Mouse (Mus musculus) heart, embryonic 15.5 days (tissue): ENCODE results near the gene Wdr54. TPM values are rescaled to one million over a fixed set of nuclear protein-coding genes. Genes with fewer than 3 reads are reported as not detected.

Experiments
- ATAC-seq: fragments of 200-750 bp; cut with Nextera tagmentation; replicated peaks from 2 replicates; pipeline ENCODE4 v1.8.0; 2017; ENCODE audit warnings: low read depth, moderate TSS enrichment; ENCODE audit not compliant: insufficient number of reproducible peaks, insufficient read depth, low FRiP score
- H3K27ac ChIP-seq: fragments of 300-500 bp; sonication (generic); 2 replicates; pipeline ENCODE4 v1.5.1; 2015; ENCODE audit warnings: mild to moderate bottlenecking, inconsistent platforms
- H3K27me3 ChIP-seq: fragments of 300-500 bp; sonication (generic); 2 replicates; pipeline ENCODE4 v1.6.1; 2015; ENCODE audit warnings: inconsistent platforms
- H3K36me3 ChIP-seq: fragments of 300-500 bp; sonication (generic); 2 replicates; pipeline ENCODE4 v1.6.1; 2015; ENCODE audit warnings: mild to moderate bottlenecking, inconsistent platforms
- H3K4me1 ChIP-seq: fragments of 300-500 bp; sonication (generic); replicated peaks from 2 replicates; pipeline ENCODE4 v1.6.1; 2015; ENCODE audit warnings: inconsistent platforms
- H3K4me2 ChIP-seq: fragments of 300-500 bp; sonication (generic); 2 replicates; pipeline ENCODE4 v1.6.1; 2015; ENCODE audit warnings: inconsistent platforms, mild to moderate bottlenecking, moderate library complexity
- H3K4me3 ChIP-seq: fragments of 300-500 bp; sonication (generic); 2 replicates; pipeline ENCODE4 v1.5.1; 2015; ENCODE audit warnings: mild to moderate bottlenecking, inconsistent platforms
- H3K9ac ChIP-seq: fragments of 300-500 bp; sonication (generic); 2 replicates; pipeline ENCODE4 v1.6.1; 2015; ENCODE audit warnings: mild to moderate bottlenecking, inconsistent platforms
- H3K9me3 ChIP-seq: fragments of 300-500 bp; sonication (generic); replicated peaks from 2 replicates; pipeline ENCODE4 v1.6.1; 2016; ENCODE audit warnings: inconsistent platforms
- WGBS: fragments of 180-500 bp; shearing (Covaris S2); methylation state at CpG from one replicate; pipeline ENCODE4 v1.1.7; 2015; ENCODE audit warnings: mixed read lengths; 5-methylcytosine and 5-hydroxymethylcytosine counted together
- polyA plus RNA-seq: library from polyadenylated mRNA; unstranded; fragments of >200 nt; fragmentation: Nextera tagmentation; extraction: Ambion mirVana; gene quantifications from 2 replicates; pipeline ENCODE4 v1.2.1, GENCODE M21; 2015

Wdr54 gene
- polyA plus RNA-seq, 1 experiment from 2014 or later = 3.4 TPM

DNA sequence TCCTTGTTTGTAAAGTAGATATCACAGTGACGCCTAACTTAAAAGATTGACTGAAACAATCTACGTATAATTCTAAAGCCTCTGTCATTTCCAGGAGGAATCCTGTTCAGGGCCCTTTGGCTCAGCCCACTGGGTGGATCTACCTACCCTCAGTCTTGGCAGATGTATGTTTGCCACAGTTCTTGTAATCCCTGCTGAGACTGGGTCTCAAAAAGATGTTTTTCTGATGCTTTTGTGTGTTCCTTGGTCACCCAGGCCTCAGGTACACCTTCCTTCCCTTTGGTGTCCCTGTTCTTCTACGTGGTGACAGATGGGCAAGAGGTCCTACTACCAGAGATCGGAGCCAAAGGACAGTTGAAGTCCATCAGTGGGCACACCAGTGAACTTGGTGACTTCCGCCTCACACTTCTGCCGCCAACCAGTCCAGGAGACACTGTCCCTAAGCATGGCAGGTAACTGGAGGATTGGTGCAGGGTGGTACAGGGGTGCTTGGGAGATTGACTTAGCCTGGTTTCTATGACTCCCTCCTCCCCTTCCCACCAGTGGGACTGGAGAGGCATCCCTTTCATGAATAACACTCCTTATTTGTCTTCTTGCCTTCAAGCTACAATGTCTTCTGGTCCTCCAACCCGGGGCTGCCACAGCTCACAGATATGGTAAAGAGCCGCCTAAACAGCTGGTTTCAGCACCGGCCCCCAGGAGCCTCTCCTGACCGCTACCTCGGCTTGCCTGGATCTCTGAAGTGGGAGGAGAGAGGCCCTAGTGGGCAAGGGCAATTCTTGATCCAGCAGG, 39.6 kb downstream of the Wdr54 start:
- ATAC-seq = no peak
- Histone ChIP-seq H3K4me3 (peak overlapping the region; percentile 84), H3K36me3 (peaks cover 12% of the 10 kb centered on the region; the same call in 1 of the 2 replicates), H3K27ac (no peak overlapping the region), H3K9ac (peak overlapping the region; percentile 83), H3K27me3 (no peaks in the 10 kb centered on the region), H3K4me2 (peak overlapping the region; percentile 94), H3K9me3 (no peaks in the 10 kb centered on the region), H3K4me1 (peaks cover 44% of the 10 kb centered on the region)
- 68% methylated on average over 11 of the region's 11 CpGs for WGBS

DNA sequence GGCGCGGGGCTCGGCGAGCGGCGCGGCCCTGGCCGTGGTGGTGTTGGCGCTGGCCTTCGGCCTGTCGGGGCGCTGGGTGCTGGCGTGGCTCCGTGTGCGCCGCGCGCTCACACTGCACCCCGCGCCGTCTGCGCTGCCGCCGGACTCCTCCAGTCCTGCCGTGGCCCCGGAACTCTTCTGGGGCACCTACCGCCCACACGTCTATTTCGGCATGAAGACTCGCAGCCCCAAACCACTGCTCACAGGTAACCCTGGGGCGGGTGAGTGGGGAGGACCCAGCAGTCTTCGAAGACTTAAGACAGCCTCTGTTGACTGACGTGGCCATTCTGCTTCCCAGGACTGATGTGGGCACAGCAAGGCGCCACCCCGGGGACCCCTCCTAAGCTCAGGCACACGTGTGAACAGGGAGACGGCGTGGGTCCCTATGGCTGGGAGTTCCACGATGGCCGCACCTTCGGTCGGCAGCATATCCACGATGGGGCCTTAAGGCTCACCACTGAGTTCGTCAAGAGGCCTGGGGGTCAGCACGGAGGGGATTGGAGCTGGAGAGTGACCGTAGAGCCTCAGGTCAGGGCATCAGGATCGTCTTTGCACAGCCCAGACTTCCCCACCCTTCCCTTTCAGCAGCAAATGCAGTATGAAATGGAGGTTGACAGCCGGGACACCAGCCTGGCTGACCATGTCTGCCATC, 40.4 kb downstream of the Wdr54 start:
- Histone ChIP-seq H3K4me1 (peaks cover 46% of the 10 kb centered on the region), H3K4me3 (peak overlapping the region; percentile 84), H3K4me2 (peak overlapping the region; percentile 94), H3K9me3 (no peaks in the 10 kb centered on the region), H3K27me3 (no peaks in the 10 kb centered on the region), H3K27ac (peak overlapping the region; percentile 78), H3K9ac (peak overlapping the region; percentile 83), H3K36me3 (peaks cover 15% of the 10 kb centered on the region; the same call in 1 of the 2 replicates)
- WGBS = under 1% methylated on average over 40 of the region's 48 CpGs
- no peak for ATAC-seq

DNA sequence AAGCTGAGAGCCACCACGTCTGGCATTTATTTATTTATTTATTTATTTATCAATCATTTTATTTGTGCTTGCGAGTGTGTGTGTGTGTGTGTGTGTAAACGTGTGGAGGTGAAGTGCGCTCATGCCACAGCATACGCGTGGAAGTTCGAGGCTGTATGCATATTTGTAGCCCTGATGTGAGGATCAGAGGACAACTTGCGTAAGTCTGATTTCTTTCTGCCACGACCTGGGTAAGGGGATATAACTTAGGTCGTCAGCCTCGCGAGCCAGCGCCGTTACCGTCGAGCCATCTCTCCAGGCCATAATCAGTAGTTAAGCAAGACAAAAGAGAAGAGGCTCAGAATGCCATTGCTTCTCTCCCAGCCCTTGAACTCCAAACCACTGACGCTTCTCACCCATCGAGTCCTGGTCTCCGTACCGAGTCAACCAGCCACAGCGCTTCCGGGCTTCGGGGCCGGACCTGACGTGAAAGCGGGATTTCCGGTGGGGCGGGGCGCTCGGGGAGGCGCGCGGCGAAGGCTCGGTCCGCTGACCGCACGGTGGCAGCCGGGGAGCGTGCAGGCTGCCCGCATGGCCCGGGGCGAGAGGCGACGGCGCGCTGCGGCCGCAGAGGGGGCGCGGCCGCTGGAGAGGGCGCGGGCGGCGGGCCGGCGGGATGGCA, 41.1 kb downstream of the Wdr54 start, which contains the start of gene Mogs:
Gene Mogs (plus strand): TSS at position 486 of the 661 bp plus-strand sequence.
- Histone ChIP-seq H3K9ac (peak within 1 kb of the TSS; percentile 83), H3K27me3 (no peaks in the 10 kb centered on the region), H3K36me3 (peaks cover 15% of the 10 kb centered on the region; the same call in 1 of the 2 replicates), H3K4me3 (peak within 1 kb of the TSS; percentile 84), H3K4me1 (peaks cover 43% of the 10 kb centered on the region), H3K4me2 (peak within 1 kb of the TSS; percentile 94), H3K27ac (peak within 1 kb of the TSS; percentile 78), H3K9me3 (no peaks in the 10 kb centered on the region)
- peak; percentile 91 for ATAC-seq
- under 1% methylated on average over 46 of the region's 58 CpGs for WGBS

DNA sequence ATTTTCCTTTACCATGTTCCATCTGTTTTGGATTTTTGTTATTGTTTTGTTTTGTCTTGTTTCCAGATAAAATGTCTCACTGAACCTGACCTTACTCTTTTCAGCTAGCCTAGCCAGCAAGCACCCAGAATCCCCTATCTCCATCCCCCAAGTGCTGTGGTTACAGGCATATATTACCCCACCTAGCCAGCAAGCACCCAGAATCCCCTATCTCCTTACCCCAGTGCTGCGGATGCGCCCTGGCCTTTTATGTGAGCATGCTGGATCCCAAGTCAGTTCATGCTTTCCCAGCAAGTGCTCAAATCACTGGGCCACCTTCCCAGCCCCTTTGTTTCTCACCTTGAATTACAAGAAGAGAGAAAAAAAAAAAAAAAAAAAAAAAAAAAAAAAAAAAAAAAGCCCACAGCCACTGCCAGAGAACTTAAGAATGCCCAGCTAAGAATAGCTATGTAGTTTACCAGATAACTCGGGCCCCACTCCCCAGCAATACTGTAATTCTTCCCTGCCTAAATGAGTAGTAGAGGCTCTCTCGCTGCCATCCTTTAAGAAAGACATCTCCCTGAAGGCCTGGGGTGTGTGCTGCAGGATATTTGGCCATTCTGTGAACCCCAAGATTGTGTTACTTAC, 44.6 kb downstream of the Wdr54 start:
- no peak for ATAC-seq
- no peaks in the 10 kb centered on the region for H3K9me3 ChIP-seq
- H3K27ac ChIP-seq = peak overlapping the region; percentile 51
- H3K4me2 ChIP-seq = no peak overlapping the region
- H3K36me3 ChIP-seq = peaks cover 10% of the 10 kb centered on the region; the same call in 1 of the 2 replicates
- no peaks in the 10 kb centered on the region for H3K27me3 ChIP-seq
- H3K9ac ChIP-seq = no peak overlapping the region
- peaks cover 49% of the 10 kb centered on the region for H3K4me1 ChIP-seq
- 71% methylated on average over 4 of the region's 4 CpGs for WGBS
- H3K4me3 ChIP-seq = no peak overlapping the region

DNA sequence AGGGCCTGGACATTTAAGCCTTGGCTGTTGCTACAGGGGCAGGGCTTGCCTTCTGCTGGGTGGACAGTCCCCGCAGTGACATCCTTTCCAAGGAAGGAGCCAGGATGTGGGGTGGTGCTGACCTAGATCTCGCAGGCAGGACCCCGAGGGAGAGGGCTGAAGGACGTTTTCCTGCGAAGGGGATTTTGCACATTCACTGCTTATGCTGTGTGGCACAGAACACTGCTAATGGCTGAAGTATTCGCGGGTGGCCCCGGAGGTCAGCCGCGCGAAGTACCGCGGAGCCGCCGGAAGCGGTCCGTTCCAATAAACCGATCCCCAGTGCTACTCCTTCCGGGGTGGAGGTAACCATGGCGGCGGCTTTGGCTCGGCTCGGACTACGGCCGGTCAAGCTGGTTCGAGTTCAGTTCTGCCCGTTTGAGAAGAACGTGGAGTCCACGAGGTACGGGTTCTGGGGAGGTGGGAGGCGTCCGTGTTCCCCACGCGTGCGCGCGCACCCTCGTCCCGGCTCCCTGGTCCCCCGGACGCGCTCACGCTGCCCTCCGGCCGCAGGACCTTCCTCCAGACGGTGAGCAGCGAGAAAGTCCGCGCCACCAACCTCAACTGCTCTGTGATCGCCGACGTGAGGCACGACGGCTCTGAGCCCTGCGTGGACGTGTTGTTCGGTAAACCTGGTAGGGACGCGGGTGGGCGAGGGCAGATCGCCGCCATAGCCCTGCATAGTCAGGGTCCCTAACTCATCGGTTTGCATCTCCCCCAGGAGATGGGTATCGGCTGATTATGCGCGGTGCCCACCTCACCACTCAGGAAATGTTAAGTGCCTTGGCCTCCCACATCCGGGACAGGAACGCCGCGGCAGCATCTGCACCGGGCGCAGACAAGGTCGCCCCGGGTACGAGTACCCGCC, 47.2 kb downstream of the Wdr54 start, which contains the start of gene Mrpl53:
Gene Mrpl53 (plus strand): TSS at position 279 of the 907 bp plus-strand sequence.
- Histone ChIP-seq H3K27ac (peak within 1 kb of the TSS; percentile 86), H3K4me1 (peaks cover 31% of the 10 kb centered on the region), H3K27me3 (no peaks in the 10 kb centered on the region), H3K9ac (peak within 1 kb of the TSS; percentile 84), H3K9me3 (no peaks in the 10 kb centered on the region), H3K4me3 (peak within 1 kb of the TSS; percentile 83), H3K4me2 (peak within 1 kb of the TSS; percentile 84), H3K36me3 (peaks cover 14% of the 10 kb centered on the region; the same call in 1 of the 2 replicates)
- WGBS = under 1% methylated on average over 76 of the region's 76 CpGs
- peak; percentile 73; the same call in 1 of the 2 replicates for ATAC-seq

DNA sequence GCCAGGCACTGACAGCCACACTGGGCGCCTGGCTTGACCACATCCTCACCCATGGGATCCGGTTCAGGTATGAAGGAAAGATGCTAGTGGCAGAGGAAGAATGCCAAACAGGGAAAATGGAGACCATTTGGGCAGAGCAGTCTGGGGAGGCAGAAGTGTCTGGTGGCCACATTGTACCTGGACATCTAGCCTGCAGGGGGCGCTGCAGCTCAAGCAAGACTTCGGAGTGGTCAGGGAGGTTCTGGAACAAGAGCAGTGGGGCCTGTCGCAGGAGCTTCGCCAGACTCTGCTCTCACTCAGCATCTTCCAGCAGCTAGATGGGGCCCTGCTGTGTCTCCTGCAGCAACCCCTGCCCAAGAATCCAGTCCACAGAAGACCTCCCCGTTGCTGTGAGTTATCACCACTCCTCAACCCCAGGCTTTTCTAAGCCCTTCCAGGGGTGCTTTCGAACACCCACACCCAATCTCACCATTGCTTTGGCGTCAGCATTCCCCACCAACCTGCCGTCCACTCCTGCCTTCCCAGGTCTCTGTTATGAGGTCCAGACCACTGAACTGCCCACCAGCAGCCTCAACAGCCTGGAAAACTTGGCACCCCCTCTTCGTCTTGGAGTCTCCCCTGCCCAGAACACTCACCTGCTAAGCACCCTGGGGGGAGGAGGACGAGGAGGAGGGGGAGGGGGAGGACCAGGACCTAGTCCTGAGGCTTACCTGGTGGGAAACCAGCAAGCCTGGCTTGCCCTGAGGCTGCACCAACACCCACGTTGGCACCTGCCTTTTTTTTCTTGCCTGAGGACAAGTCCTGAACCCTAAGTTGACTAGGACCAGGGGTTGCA, 48.4 kb downstream of the Wdr54 start:
- Histone ChIP-seq H3K9ac (peak overlapping the region; percentile 84), H3K27ac (no peak overlapping the region), H3K27me3 (no peaks in the 10 kb centered on the region), H3K4me1 (peaks cover 39% of the 10 kb centered on the region), H3K4me2 (peak overlapping the region; percentile 84), H3K36me3 (peaks cover 14% of the 10 kb centered on the region; the same call in 1 of the 2 replicates), H3K9me3 (no peaks in the 10 kb centered on the region), H3K4me3 (peak overlapping the region; percentile 83)
- peak; percentile 51; the same call in 1 of the 2 replicates for ATAC-seq
- WGBS = 38% methylated on average over 13 of the region's 13 CpGs

DNA sequence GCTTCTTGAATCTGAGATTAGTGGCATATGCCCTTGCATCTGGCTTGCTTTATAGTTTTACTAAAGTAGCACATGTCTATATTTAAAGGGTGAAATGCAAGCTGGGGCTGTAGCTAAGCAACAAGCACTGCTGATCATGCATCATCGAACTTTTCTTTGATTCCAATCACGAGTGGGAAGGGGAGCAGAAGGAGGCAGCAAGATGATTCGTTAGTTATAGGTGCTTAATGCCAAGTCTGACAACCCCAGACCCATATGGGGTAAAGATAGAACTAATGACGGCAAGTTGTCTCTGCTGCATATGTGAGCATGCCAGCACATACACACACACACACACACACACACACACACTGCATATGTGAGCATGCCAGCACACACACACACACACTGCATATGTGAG, 52.0 kb downstream of the Wdr54 start:
- ATAC-seq = no peak
- Histone ChIP-seq H3K4me1 (peaks cover 27% of the 10 kb centered on the region), H3K4me3 (no peak overlapping the region), H3K36me3 (peaks cover 11% of the 10 kb centered on the region; the same call in 1 of the 2 replicates), H3K4me2 (no peak overlapping the region), H3K27ac (no peak overlapping the region), H3K27me3 (peaks cover 7% of the 10 kb centered on the region; the same call in 1 of the 2 replicates), H3K9ac (no peak overlapping the region), H3K9me3 (no peaks in the 10 kb centered on the region)
- whole genome bisulfite sequencing = 81% methylated on average over 4 of the region's 4 CpGs

DNA sequence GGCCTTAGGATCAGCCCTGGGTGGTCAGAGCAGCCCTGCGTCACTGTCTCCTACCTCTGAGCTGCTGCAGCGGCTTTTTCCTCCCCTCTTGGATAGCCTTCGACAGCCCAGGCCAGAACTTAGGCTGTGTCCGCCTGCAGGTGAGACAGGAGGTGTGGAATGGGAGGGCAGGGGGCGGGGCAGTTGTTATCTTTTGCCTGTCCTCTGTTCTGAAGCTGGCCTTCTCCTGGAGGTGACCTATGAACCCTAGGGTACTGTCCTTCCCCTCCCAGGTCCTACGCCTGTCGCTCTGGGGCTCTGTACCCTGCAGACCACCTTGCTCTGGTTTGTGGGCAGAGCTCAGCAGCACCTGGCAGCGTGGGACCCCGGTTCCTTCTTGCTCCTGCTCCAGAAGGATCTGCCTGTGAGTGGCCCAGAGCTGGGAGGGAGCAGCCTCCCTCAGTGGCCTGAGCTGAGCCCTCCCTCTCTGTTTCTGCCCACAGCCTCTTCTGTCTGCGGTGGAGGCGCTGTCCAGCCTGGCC, 53.0 kb downstream of the Wdr54 start:
- peak overlapping the region; percentile 96; the same call in 1 of the 2 replicates for H3K4me2 ChIP-seq
- peaks cover 11% of the 10 kb centered on the region; the same call in 1 of the 2 replicates for H3K36me3 ChIP-seq
- no peak overlapping the region for H3K27ac ChIP-seq
- H3K27me3 ChIP-seq = peaks cover 11% of the 10 kb centered on the region; the same call in 1 of the 2 replicates
- no peak overlapping the region; the same call in 1 of the 2 replicates for H3K9ac ChIP-seq
- H3K4me1 ChIP-seq = peaks cover 22% of the 10 kb centered on the region
- WGBS = 54% methylated on average over 11 of the region's 11 CpGs
- no peak for ATAC-seq
- H3K9me3 ChIP-seq = no peaks in the 10 kb centered on the region
- H3K4me3 ChIP-seq = peak overlapping the region; percentile 84; the same call in 1 of the 2 replicates
